Mouse (Mus musculus) intestine, embryonic 15.5 days (tissue): ENCODE data around the gene B3gnt3. TPM values are rescaled to one million over a fixed set of nuclear protein-coding genes. Genes with fewer than 3 reads are reported as not detected.

Experiments
- ATAC-seq: fragments of 200-750 bp; cut with Nextera tagmentation; 2 replicates; pipeline ENCODE4 v1.8.0; 2017; ENCODE audit warnings: moderate TSS enrichment, moderate library complexity
- H3K27ac ChIP-seq: fragments of 300-500 bp; sonication (generic); 2 replicates; pipeline ENCODE4 v1.5.1; 2015; ENCODE audit warnings: mild to moderate bottlenecking, inconsistent platforms
- H3K27me3 ChIP-seq: fragments of 300-500 bp; sonication (generic); replicated peaks from 2 replicates; pipeline ENCODE4 v1.6.1; 2015; ENCODE audit warnings: inconsistent platforms
- H3K36me3 ChIP-seq: fragments of 300-500 bp; sonication (generic); 2 replicates; pipeline ENCODE4 v1.6.1; 2015; ENCODE audit warnings: inconsistent platforms
- H3K4me1 ChIP-seq: fragments of 300-500 bp; sonication (generic); replicated peaks from 2 replicates; pipeline ENCODE4 v1.6.1; 2015; ENCODE audit warnings: inconsistent platforms
- H3K4me2 ChIP-seq: fragments of 300-500 bp; sonication (generic); replicated peaks from 2 replicates; pipeline ENCODE4 v1.6.1; 2015; ENCODE audit warnings: mild to moderate bottlenecking, inconsistent platforms
- H3K4me3 ChIP-seq: fragments of 300-500 bp; sonication (generic); replicated peaks from 2 replicates; pipeline ENCODE4 v1.5.1; 2015; ENCODE audit warnings: inconsistent platforms
- H3K9ac ChIP-seq: fragments of 300-500 bp; sonication (generic); 2 replicates; pipeline ENCODE4 v1.6.1; 2015; ENCODE audit warnings: inconsistent platforms
- H3K9me3 ChIP-seq: fragments of 300-500 bp; sonication (generic); 2 replicates; pipeline ENCODE4 v1.6.1; 2016; ENCODE audit warnings: inconsistent platforms
- WGBS: fragments of 180-500 bp; shearing (Covaris S2); methylation state at CpG from one replicate; pipeline ENCODE4 v1.1.7; 2015; 5-methylcytosine and 5-hydroxymethylcytosine counted together
- polyA plus RNA-seq: library from polyadenylated mRNA; unstranded; fragments of >200 nt; fragmentation: Nextera tagmentation; extraction: Ambion mirVana; gene quantifications from 2 replicates; pipeline ENCODE4 v1.2.1, GENCODE M21; 2015

Gene B3gnt3
- polyA plus RNA-seq, 1 experiment from 2014 or later: 16.0 TPM

DNA sequence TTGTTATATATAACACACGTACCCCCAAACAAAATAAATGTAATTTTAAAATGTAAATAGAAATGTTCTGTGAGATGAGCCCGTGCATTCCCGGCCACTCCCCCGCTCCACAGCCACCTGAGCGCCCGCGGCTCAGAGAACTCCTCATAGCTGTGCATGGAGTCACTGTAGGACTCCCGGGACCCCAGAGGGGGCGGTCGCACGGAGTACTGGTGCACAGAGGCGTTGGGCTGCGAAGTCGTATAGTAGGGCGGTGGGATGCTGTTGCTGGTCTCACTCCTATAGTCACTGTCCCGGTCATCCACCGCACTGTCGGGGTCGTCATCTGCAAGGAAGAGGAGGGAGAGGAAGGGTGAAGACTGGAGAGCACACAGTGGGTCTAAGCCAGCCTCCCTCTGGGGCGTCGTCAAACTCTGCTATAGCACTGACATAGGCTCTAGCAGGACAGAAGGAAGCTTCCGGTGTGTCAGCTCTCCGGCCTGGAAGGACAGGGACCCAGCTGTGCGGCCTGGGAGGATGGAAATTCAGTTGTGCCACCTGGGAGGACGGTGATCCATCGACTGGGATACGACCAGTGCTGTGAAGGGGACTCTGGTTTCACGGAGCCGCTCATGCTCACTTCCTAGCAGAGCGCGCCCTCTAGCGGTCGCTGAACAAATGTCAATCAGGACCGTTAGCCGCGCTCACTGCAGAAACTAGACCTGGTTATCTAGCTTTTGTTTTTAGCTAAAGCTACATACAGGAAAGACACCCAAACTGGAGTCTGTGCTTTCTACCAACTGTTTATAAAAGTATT lies 41.1 kb downstream of the B3gnt3 start:
- Histone ChIP-seq H3K27ac (no peak overlapping the region), H3K9ac (no peak overlapping the region), H3K4me3 (no peak overlapping the region), H3K27me3 (peaks cover 55% of the 10 kb centered on the region), H3K4me1 (peaks cover 6% of the 10 kb centered on the region), H3K36me3 (no peaks in the 10 kb centered on the region), H3K4me2 (peak overlapping the region; percentile 35; the same call in 1 of the 2 replicates), H3K9me3 (no peaks in the 10 kb centered on the region)
- 9% methylated on average over 36 of the region's 36 CpGs for WGBS
- peak; percentile 41 for ATAC-seq

- Histone ChIP-seq H3K27me3 (peaks cover 63% of the 10 kb centered on the region), H3K4me1 (peaks cover 9% of the 10 kb centered on the region), H3K4me2 (no peak overlapping the region), H3K27ac (no peak overlapping the region), H3K36me3 (no peaks in the 10 kb centered on the region), H3K9me3 (no peaks in the 10 kb centered on the region), H3K4me3 (no peak overlapping the region), H3K9ac (no peak overlapping the region)
- ATAC-seq: no peak
- 73% methylated on average over 1 of the region's 1 CpGs for WGBS
These were observed 41.8 kb downstream of the B3gnt3 start for GRCm38 (mm10) chr8:71659751-71660150.

- H3K9me3 ChIP-seq: no peaks in the 10 kb centered on the region
- H3K27me3 ChIP-seq: peaks cover 69% of the 10 kb centered on the region
- no peaks in the 10 kb centered on the region for H3K36me3 ChIP-seq
- no peak overlapping the region for H3K9ac ChIP-seq
- H3K4me2 ChIP-seq: no peak overlapping the region
- ATAC-seq: 0 out of 2 replicates have a peak, but pooled peaks have one; percentile 15
- WGBS: 22% methylated on average over 17 of the region's 17 CpGs
- H3K27ac ChIP-seq: no peak overlapping the region
- peaks cover 14% of the 10 kb centered on the region for H3K4me1 ChIP-seq
- H3K4me3 ChIP-seq: no peak overlapping the region
These were observed 43.0 kb downstream of the B3gnt3 start for GRCm38 (mm10) chr8:71658515-71659049.

GRCm38 (mm10) chr8:71657816-71658215 lies 43.8 kb downstream of the B3gnt3 start:
- H3K27ac ChIP-seq: no peak overlapping the region
- H3K4me1 ChIP-seq: peaks cover 14% of the 10 kb centered on the region
- H3K27me3 ChIP-seq: peaks cover 70% of the 10 kb centered on the region
- no peak overlapping the region for H3K4me3 ChIP-seq
- no peak for ATAC-seq
- no peaks in the 10 kb centered on the region for H3K36me3 ChIP-seq
- H3K4me2 ChIP-seq: 0 out of 2 replicates have a peak overlapping the region, but pooled peaks have one; percentile 12
- 22% methylated on average over 9 of the region's 9 CpGs for WGBS
- no peaks in the 10 kb centered on the region for H3K9me3 ChIP-seq
- H3K9ac ChIP-seq: no peak overlapping the region

- under 1% methylated on average over 24 of the region's 24 CpGs for WGBS
- H3K36me3 ChIP-seq: no peaks in the 10 kb centered on the region
- H3K9me3 ChIP-seq: no peaks in the 10 kb centered on the region
- H3K4me2 ChIP-seq: peak overlapping the region; percentile 60
- no peak overlapping the region for H3K27ac ChIP-seq
- peaks cover 58% of the 10 kb centered on the region for H3K27me3 ChIP-seq
- H3K4me1 ChIP-seq: peaks cover 14% of the 10 kb centered on the region
- peak overlapping the region; percentile 14; the same call in 1 of the 2 replicates for H3K4me3 ChIP-seq
- H3K9ac ChIP-seq: no peak overlapping the region
- ATAC-seq: peak; percentile 81
These were observed 47.0 kb downstream of the B3gnt3 start for GRCm38 (mm10) chr8:71654600-71654999.

- H3K27ac ChIP-seq: no peak overlapping the region
- H3K9me3 ChIP-seq: no peaks in the 10 kb centered on the region
- ATAC-seq: no peak
These were observed 56.1 kb downstream of the B3gnt3 start for GRCm38 (mm10) chr8:71645510-71645909.

More at GRCm38 (mm10) chr8:71645510-71645909, 56.1 kb downstream of the B3gnt3 start:
- Histone ChIP-seq H3K4me1 (no peaks in the 10 kb centered on the region), H3K9ac (no peak overlapping the region), H3K27me3 (0 out of 2 replicates have a peak, but pooled peaks cover 2% of the 10 kb centered on the region), H3K4me3 (no peak overlapping the region), H3K36me3 (no peaks in the 10 kb centered on the region), H3K4me2 (no peak overlapping the region)
- WGBS: 77% methylated on average over 9 of the region's 9 CpGs

Other genes with a start within 250 kb of the B3gnt3 start
- gene Abhd8, start 238.1 kb downstream of the B3gnt3 start, polyA plus RNA-seq: 34.6 and 37.5 TPM in 2 replicates
- gene Mrpl34, start 236.8 kb downstream of the B3gnt3 start, polyA plus RNA-seq: 199 and 214 TPM in 2 replicates
- gene Dda1, start 232.6 kb downstream of the B3gnt3 start, polyA plus RNA-seq: 90.2 and 91.3 TPM in 2 replicates
- gene Ano8, start 215.8 kb downstream of the B3gnt3 start, polyA plus RNA-seq: 1.4 TPM in 2 replicates
- 13.6 and 16.3 TPM in 2 replicates for gene Gtpbp3, start 213.7 kb downstream of the B3gnt3 start, polyA plus RNA-seq
- gene Plvap, start 190.0 kb downstream of the B3gnt3 start, polyA plus RNA-seq: 76.8 and 79.2 TPM in 2 replicates
- 0.32 and 0.43 TPM in 2 replicates for gene Ccdc194, start 176.1 kb downstream of the B3gnt3 start, polyA plus RNA-seq
- gene Bst2, start 164.3 kb downstream of the B3gnt3 start, polyA plus RNA-seq: 43.0 and 45.5 TPM in 2 replicates
- gene Mvb12a, start 158.9 kb downstream of the B3gnt3 start, polyA plus RNA-seq: 103 and 115 TPM in 2 replicates
- 2.1 and 2.8 TPM in 2 replicates for gene Tmem221, start 142.9 kb downstream of the B3gnt3 start, polyA plus RNA-seq
- 0.06 TPM in 1 of 2 replicates, not detected in the other for gene Nxnl1, start 135.2 kb downstream of the B3gnt3 start, polyA plus RNA-seq
- 23.3 and 25.1 TPM in 2 replicates for gene Slc27a1, start 132.9 kb downstream of the B3gnt3 start, polyA plus RNA-seq
- gene Pgls, start 109.6 kb downstream of the B3gnt3 start, polyA plus RNA-seq: 241 and 243 TPM in 2 replicates
- gene Fam129c, start 104.1 kb downstream of the B3gnt3 start, polyA plus RNA-seq: 2.9 and 3.6 TPM in 2 replicates
- gene Colgalt1, start 90.8 kb downstream of the B3gnt3 start, polyA plus RNA-seq: 70.8 and 73.5 TPM in 2 replicates
- 1.3 and 1.5 TPM in 2 replicates for gene Unc13a, start 30.0 kb downstream of the B3gnt3 start, polyA plus RNA-seq
- gene Jak3, start 25.5 kb downstream of the B3gnt3 start, polyA plus RNA-seq: 9.0 and 9.2 TPM in 2 replicates
- gene Insl3, start 12.6 kb downstream of the B3gnt3 start, polyA plus RNA-seq: 1.2 and 1.9 TPM in 2 replicates
- gene Fcho1, start 23.9 kb upstream of the B3gnt3 start, polyA plus RNA-seq: 5.3 and 7.1 TPM in 2 replicates
- gene Zfp709, start 180.2 kb upstream of the B3gnt3 start, polyA plus RNA-seq: 4.2 and 5.4 TPM in 2 replicates
- 3.8 and 4.4 TPM in 2 replicates for gene Zfp882, start 206.8 kb upstream of the B3gnt3 start, polyA plus RNA-seq
- gene Zfp617, start 206.8 kb upstream of the B3gnt3 start, polyA plus RNA-seq: 18.4 and 20.0 TPM in 2 replicates
- 20.7 and 23.3 TPM in 2 replicates for gene Zfp961, start 249.2 kb upstream of the B3gnt3 start, polyA plus RNA-seq